Mouse (Mus musculus) ES-Bruce4 (cell line): ENCODE measurements at regions not wholly inside any gene's neighbourhood (a gene's known extent, or its start where the extent isn't known, plus 50 kb on each side); places are given as distances from the start of the nearest gene placed in this dataset.

Source experiments
- H3K27ac ChIP-seq: 2 replicates; pipeline ENCODE4 v1.5.1; 2012; ENCODE audit warnings: low read length, inconsistent platforms; ENCODE audit not compliant: insufficient read depth
- H3K27me3 ChIP-seq: 2 replicates; pipeline ENCODE4 v1.6.1; 2012; ENCODE audit warnings: mild to moderate bottlenecking, low read length, inconsistent platforms; ENCODE audit not compliant: control insufficient read depth, poor library complexity, insufficient read depth, severe bottlenecking
- H3K36me3 ChIP-seq: 2 replicates; pipeline ENCODE4 v1.6.1; 2012; ENCODE audit warnings: inconsistent platforms, mild to moderate bottlenecking, low read length, moderate library complexity; ENCODE audit not compliant: control insufficient read depth, poor library complexity, insufficient read depth, severe bottlenecking
- H3K4me1 ChIP-seq: one replicate; pipeline ENCODE4 v1.8.1; 2011; ENCODE audit warnings: low read length; ENCODE audit not compliant: control insufficient read depth, insufficient read depth
- H3K4me3 ChIP-seq: 2 replicates; pipeline ENCODE4 v1.5.1; 2011; ENCODE audit warnings: low read depth, mild to moderate bottlenecking, low read length
- H3K9ac ChIP-seq: 2 replicates; pipeline ENCODE4 v1.6.1; 2012; ENCODE audit warnings: low read depth, mild to moderate bottlenecking, inconsistent platforms; ENCODE audit not compliant: poor library complexity, severe bottlenecking
- H3K9me3 ChIP-seq: replicated peaks from 2 replicates; pipeline ENCODE4 v1.6.1; 2012; ENCODE audit warnings: mild to moderate bottlenecking, low read length, inconsistent platforms; ENCODE audit not compliant: control insufficient read depth, poor library complexity, insufficient read depth, severe bottlenecking
- CTCF ChIP-seq: IDR thresholded peaks from one replicate; pipeline ENCODE4 v1.8.1; 2011; ENCODE audit warnings: low read depth, low read length
- EP300 ChIP-seq: IDR thresholded peaks from 2 replicates; pipeline ENCODE4 v1.6.1; 2011; ENCODE audit warnings: low read depth, low read length; ENCODE audit not compliant: insufficient read depth
- POLR2A ChIP-seq: IDR thresholded peaks from one replicate; pipeline ENCODE4 v1.8.1; 2011; ENCODE audit warnings: low read length; ENCODE audit not compliant: insufficient read depth

DNA sequence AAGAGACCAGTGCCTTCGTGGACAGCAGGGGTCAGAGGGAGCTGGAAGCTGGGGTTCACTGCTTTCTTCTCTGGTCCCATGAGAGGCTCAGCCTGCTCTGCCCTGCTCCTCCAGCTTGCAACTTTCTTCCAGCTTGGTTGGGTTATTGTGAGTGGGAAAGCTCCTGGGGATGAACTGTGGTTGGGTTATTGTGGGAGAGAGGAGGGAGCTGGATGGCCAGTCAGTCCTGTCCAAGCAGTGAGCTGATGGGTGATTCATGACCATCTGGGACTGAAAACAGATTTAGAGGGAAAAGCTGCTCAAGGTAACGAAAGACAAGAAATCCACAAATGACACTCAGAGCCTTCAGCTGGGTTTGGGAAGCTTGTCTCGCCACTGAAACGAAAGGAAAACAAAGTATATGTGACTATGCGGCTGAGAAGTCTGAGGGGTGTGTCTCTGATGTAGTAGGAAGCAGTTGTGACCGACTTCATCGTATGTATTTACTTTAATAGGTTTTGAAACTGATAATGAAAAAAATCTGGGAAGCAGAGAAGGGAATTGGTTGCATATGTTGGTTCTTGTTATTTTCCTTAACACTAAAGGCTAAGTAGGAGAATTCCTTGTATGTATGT, 365.1 kb downstream of the Cog6 start:
- Histone ChIP-seq H3K4me1 (no peaks in the 10 kb centered on the region), H3K9me3 (no peaks in the 10 kb centered on the region), H3K27me3 (no peaks in the 10 kb centered on the region), H3K4me3 (no peak overlapping the region), H3K27ac (no peak overlapping the region), H3K36me3 (no peaks in the 10 kb centered on the region), H3K9ac (no peak overlapping the region)
- TF ChIP-seq CTCF = no peak
- no peak for TF ChIP-seq EP300
- no peak for TF ChIP-seq POLR2A

GRCm38 (mm10) chr3:52650071-52650470, 367.0 kb downstream of the Cog6 start:
- Histone ChIP-seq H3K9me3 (no peaks in the 10 kb centered on the region), H3K4me3 (no peak overlapping the region), H3K27me3 (no peaks in the 10 kb centered on the region), H3K27ac (no peak overlapping the region), H3K4me1 (no peaks in the 10 kb centered on the region), H3K36me3 (no peaks in the 10 kb centered on the region), H3K9ac (no peak overlapping the region)
- no peak for TF ChIP-seq POLR2A
- TF ChIP-seq CTCF = no peak
- no peak for TF ChIP-seq EP300

GRCm38 (mm10) chr3:52648836-52649500, 368.1 kb downstream of the Cog6 start:
- H3K9ac ChIP-seq = no peak overlapping the region
- H3K27me3 ChIP-seq = no peaks in the 10 kb centered on the region
- H3K4me1 ChIP-seq = no peaks in the 10 kb centered on the region
- TF ChIP-seq EP300 (no peak), CTCF (no peak), POLR2A (no peak)
- H3K9me3 ChIP-seq = no peaks in the 10 kb centered on the region
- H3K4me3 ChIP-seq = no peak overlapping the region
- no peak overlapping the region for H3K27ac ChIP-seq
- H3K36me3 ChIP-seq = no peaks in the 10 kb centered on the region

DNA sequence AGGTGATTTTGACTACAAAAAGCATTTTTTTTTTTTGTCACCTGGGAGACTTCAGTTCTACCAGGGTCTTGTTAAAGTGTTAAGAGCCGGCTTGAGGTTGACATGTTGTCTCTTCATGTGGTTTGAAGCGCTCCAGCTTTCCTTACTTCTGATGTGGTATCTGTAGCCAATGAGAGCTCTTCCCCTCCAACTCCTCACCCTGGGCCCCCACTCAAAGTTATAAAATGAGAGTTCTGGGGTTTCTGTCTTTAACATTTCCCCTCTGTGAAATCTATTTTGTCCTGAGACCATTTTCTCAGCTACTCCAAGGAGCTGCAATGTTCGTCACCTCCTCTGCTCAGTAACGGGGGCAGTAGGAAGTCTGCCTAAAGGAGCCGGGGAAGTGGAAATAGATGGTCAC, 369.1 kb downstream of the Cog6 start:
- no peaks in the 10 kb centered on the region for H3K27me3 ChIP-seq
- H3K36me3 ChIP-seq = no peaks in the 10 kb centered on the region
- no peak overlapping the region for H3K9ac ChIP-seq
- no peaks in the 10 kb centered on the region for H3K4me1 ChIP-seq
- no peak for TF ChIP-seq POLR2A
- no peak for TF ChIP-seq CTCF
- TF ChIP-seq EP300 = no peak
- no peak overlapping the region for H3K27ac ChIP-seq
- no peak overlapping the region for H3K4me3 ChIP-seq
- H3K9me3 ChIP-seq = no peaks in the 10 kb centered on the region

GRCm38 (mm10) chr3:52647161-52647692, 369.8 kb downstream of the Cog6 start:
- Histone ChIP-seq H3K27me3 (no peaks in the 10 kb centered on the region), H3K4me3 (no peak overlapping the region), H3K9me3 (no peaks in the 10 kb centered on the region), H3K27ac (no peak overlapping the region), H3K4me1 (no peaks in the 10 kb centered on the region), H3K36me3 (no peaks in the 10 kb centered on the region), H3K9ac (no peak overlapping the region)
- TF ChIP-seq POLR2A (no peak), CTCF (no peak), EP300 (no peak)

GRCm38 (mm10) chr3:52645156-52645555, 371.9 kb downstream of the Cog6 start:
- Histone ChIP-seq H3K9me3 (no peaks in the 10 kb centered on the region), H3K4me1 (no peaks in the 10 kb centered on the region), H3K4me3 (no peak overlapping the region), H3K27me3 (no peaks in the 10 kb centered on the region), H3K27ac (no peak overlapping the region), H3K36me3 (no peaks in the 10 kb centered on the region), H3K9ac (no peak overlapping the region)
- no peak for TF ChIP-seq POLR2A
- TF ChIP-seq EP300 = no peak
- no peak for TF ChIP-seq CTCF
